Mouse (Mus musculus): ENCODE data around the gene Epx. TPM values are rescaled to one million over a fixed set of nuclear protein-coding genes. Genes with fewer than 3 reads are reported as not detected.
A peak's percentile ranks its signal among the peaks of the same experiment; 100 is the strongest.
"Not testable (repeated sequence)": the region's sequence is repeated elsewhere in the genome, so short reads cannot be mapped to it uniquely, and the experiment has no call there.

Epx gene
- total and polyA plus RNA-seq, 2 experiments from 2014 or later, result 0.79 to 0.90 TPM

DNA sequence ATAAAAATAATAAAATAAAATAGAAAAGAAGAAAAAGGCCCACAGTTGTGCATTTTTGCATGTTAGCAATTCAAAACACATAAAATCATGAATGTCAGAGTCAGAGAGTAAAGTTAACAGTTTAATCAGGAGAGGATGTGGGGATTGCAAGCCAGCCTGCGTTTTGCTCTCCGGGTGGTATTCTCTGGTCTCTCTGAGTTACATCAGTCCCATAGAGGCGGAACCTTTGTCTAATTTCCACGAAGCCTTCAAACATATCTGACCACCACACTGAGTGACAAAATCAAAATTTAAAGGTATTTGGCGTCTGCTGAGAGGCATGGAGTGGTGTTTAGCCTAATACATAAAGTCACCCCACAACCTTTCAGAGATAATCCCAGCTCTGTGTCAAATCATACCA is 9.5 kb upstream of the Epx start:
- Histone ChIP-seq H3K9ac (no peak overlapping the region), H3K4me2 (ENCODE audit: low read depth) (no peak overlapping the region), H3K4me3 (ENCODE audit: low read depth, low read length) (no peak overlapping the region), H3K4me1 (ENCODE audit: insufficient read depth) (no peaks in the 10 kb centered on the region), H3K27me3 (ENCODE audit: insufficient read depth, low read length) (no peaks in the 10 kb centered on the region), H3K36me3 (ENCODE audit: insufficient read depth) (no peaks in the 10 kb centered on the region), H3K27ac (ENCODE audit: low read depth, low read length) (no peak overlapping the region), H3K9me3 (ENCODE audit: low read length) (no peaks in the 10 kb centered on the region)
- no peak for DNase-seq
- WGBS, result 85% methylated on average over 5 of the region's 5 CpGs
- ATAC-seq, result no peak
- no peak for TF ChIP-seq CTCF (IDR thresholded peaks at IDR 0.05; ENCODE audit: low read depth)

DNA sequence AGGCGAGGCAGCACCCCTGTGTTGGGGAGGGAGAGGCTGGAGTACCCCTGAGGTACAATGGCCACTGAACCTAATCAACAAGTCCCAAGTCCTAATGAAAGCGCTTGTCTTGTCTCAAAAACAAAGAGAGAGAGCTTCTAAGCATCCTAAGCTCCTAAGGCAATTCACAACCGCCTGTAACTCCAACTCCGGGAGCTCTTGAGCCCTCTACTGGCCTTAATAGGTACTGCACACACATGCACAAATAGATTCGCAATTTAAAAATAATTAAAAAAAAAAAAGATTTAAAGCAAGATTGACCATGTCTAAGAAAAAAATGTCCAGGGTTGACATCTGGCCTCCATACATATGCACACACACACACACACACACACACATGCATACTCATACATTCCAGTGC is 8.2 kb upstream of the Epx start:
- ATAC-seq (no peak), DNase-seq (peak; percentile 40)
- Histone ChIP-seq H3K36me3 (ENCODE audit: insufficient read depth) (no peaks in the 10 kb centered on the region), H3K4me1 (ENCODE audit: insufficient read depth) (no peaks in the 10 kb centered on the region), H3K27ac (ENCODE audit: low read depth, low read length) (no peak overlapping the region), H3K4me2 (ENCODE audit: low read depth) (no peak overlapping the region), H3K27me3 (ENCODE audit: insufficient read depth, low read length) (no peaks in the 10 kb centered on the region), H3K9ac (no peak overlapping the region), H3K9me3 (ENCODE audit: low read length) (no peaks in the 10 kb centered on the region), H3K4me3 (ENCODE audit: low read depth, low read length) (no peak overlapping the region)
- 39% methylated on average over 5 of the region's 5 CpGs for WGBS
- peak; percentile 64 for TF ChIP-seq CTCF (IDR thresholded peaks at IDR 0.05; ENCODE audit: low read depth)

DNA sequence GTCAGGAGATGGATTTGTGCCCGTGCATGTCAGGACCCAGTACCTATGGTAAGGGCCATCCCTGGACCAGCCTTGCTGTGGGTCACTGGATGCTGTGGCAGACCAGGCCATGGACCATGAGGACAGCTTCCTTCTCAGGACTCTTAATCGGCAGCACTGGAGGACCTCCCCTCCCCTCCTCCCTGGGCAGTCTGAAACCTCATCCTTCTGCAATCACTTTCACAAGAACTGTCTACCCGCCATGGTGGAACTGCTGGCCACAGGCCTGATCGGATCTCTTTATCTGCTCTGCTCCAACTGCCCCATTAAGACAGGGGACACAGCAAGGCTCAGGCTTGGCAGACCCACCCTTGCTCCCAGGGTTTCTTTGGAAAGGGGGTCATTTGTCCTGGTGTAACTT is 6.4 kb upstream of the Epx start:
- no peaks in the 10 kb centered on the region for H3K4me1 ChIP-seq (ENCODE audit: insufficient read depth)
- no peak overlapping the region for H3K4me2 ChIP-seq (ENCODE audit: low read depth)
- H3K9ac ChIP-seq, result no peak overlapping the region
- no peak for TF ChIP-seq CTCF (IDR thresholded peaks at IDR 0.05; ENCODE audit: low read depth)
- WGBS, result 84% methylated on average over 4 of the region's 4 CpGs
- no peak for ATAC-seq
- no peaks in the 10 kb centered on the region for H3K27me3 ChIP-seq (ENCODE audit: insufficient read depth, low read length)
- no peak overlapping the region for H3K27ac ChIP-seq (ENCODE audit: low read depth, low read length)
- H3K4me3 ChIP-seq (ENCODE audit: low read depth, low read length), result no peak overlapping the region
- no peaks in the 10 kb centered on the region for H3K9me3 ChIP-seq (ENCODE audit: low read length)
- no peaks in the 10 kb centered on the region for H3K36me3 ChIP-seq (ENCODE audit: insufficient read depth)
- DNase-seq, result no peak

DNA sequence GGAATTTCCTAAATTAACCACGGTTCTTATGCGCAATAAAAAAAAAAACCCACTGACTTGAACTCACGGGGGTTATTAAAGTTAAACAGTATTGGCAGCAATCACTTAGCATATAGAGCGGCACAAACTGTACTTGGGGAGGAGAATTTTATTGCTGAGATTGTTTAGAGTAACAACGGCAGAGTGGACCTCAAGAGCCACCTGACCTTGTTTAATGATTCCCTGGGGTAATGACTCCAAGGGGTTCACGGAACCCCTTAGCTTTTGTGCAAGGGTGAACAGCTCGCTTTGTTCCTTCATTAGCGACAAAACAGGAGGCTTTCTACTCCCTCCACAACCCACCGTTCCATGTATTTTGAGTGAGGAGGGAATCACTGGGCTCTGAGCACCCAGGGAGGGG is 4.5 kb upstream of the Epx start:
- no peaks in the 10 kb centered on the region for H3K9me3 ChIP-seq (ENCODE audit: low read length)
- H3K4me3 ChIP-seq (ENCODE audit: low read depth, low read length), result no peak overlapping the region
- no peaks in the 10 kb centered on the region for H3K27me3 ChIP-seq (ENCODE audit: insufficient read depth, low read length)
- H3K4me1 ChIP-seq (ENCODE audit: insufficient read depth), result no peaks in the 10 kb centered on the region
- H3K9ac ChIP-seq, result no peak overlapping the region
- H3K36me3 ChIP-seq (ENCODE audit: insufficient read depth), result no peaks in the 10 kb centered on the region
- TF ChIP-seq CTCF (IDR thresholded peaks at IDR 0.05; ENCODE audit: low read depth), result no peak
- no peak for DNase-seq
- no peak overlapping the region for H3K4me2 ChIP-seq (ENCODE audit: low read depth)
- WGBS, result 58% methylated on average over 9 of the region's 9 CpGs
- ATAC-seq, result no peak
- no peak overlapping the region for H3K27ac ChIP-seq (ENCODE audit: low read depth, low read length)

DNA sequence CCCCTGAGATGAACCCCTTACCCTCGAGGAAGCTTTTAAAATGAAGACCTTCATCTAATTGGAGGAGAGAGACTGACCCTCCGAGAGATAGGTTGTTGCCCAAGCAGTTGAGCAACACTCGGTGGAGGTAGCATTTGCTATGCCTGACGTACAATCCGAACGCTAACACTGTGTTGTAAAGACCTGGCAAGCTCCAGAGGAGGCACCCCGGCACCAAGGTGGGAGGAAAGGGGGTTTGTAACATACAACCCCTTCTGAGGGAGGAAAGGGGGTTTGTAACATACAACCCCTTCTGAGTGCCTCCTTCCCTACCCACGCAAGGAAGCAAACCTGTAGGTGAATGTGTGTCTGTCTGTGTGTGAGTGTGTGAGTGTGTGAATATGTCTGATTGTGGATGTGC is 3.6 kb downstream of the Epx start:
- 28% methylated on average over 8 of the region's 8 CpGs for WGBS
- ATAC-seq (peak; percentile 40; the same call in 1 of the 2 replicates), DNase-seq (peak; percentile 18)

DNA sequence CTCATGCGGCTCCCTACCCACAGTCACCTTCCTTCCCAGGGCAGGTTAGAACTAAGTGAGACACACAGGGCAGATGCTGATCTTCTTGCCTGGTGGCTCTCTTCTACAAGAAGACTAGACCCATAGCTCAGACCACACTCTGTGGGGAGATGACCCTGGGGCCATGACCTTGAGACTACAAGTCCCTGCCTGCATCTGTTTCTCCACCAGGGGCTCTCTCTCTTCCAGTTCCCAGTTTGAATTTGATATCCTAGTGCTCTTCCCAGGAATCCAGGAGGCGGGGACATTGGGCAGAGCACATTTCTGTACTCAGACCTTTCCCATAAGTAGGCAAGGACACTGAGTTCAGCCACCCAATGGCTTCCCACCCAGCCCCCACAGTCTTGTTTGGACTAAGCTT is 5.2 kb downstream of the Epx start:
- no peak for ATAC-seq
- Histone ChIP-seq H3K4me2 (ENCODE audit: low read depth) (no peak overlapping the region), H3K4me1 (ENCODE audit: insufficient read depth) (no peaks in the 10 kb centered on the region), H3K27me3 (ENCODE audit: insufficient read depth, low read length) (no peaks in the 10 kb centered on the region), H3K9me3 (ENCODE audit: low read length) (no peaks in the 10 kb centered on the region), H3K36me3 (ENCODE audit: insufficient read depth) (no peaks in the 10 kb centered on the region), H3K9ac (no peak overlapping the region), H3K27ac (ENCODE audit: low read depth, low read length) (no peak overlapping the region), H3K4me3 (ENCODE audit: low read depth, low read length) (no peak overlapping the region)
- DNase-seq, result no peak
- TF ChIP-seq CTCF (IDR thresholded peaks at IDR 0.05; ENCODE audit: low read depth), result no peak
- 72% methylated on average over 2 of the region's 2 CpGs for WGBS

More for the DNA sequence above, 3.6 kb downstream of the Epx start:
- Histone ChIP-seq H3K27me3 (ENCODE audit: insufficient read depth, low read length) (no peaks in the 10 kb centered on the region), H3K4me3 (ENCODE audit: low read depth, low read length) (no peak overlapping the region), H3K9ac (no peak overlapping the region), H3K4me2 (ENCODE audit: low read depth) (no peak overlapping the region), H3K36me3 (ENCODE audit: insufficient read depth) (no peaks in the 10 kb centered on the region), H3K27ac (ENCODE audit: low read depth, low read length) (no peak overlapping the region), H3K4me1 (ENCODE audit: insufficient read depth) (no peaks in the 10 kb centered on the region), H3K9me3 (ENCODE audit: low read length) (no peaks in the 10 kb centered on the region)
- TF ChIP-seq CTCF (IDR thresholded peaks at IDR 0.05; ENCODE audit: low read depth), result no peak

DNA sequence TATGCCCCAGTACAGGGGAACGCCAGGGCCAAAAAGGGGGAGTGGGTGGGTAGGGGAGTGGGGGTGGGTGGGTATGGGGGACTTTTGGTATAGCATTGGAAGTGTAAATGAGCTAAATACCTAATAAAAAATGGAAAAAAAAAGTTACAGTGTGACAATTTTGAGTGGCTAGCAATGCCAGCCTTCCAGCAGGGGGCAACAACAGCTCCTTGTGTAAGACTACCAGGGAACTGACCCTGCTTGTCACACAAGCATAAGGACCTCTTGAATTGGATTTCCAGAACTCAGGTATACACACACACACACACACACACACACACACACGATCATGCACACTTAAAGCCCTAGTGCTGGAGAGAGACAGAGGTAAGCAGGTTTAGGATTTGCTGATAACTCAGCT is 8.4 kb downstream of the Epx start:
- not testable (repeated sequence) for H3K4me2 ChIP-seq (ENCODE audit: low read depth); DNase-seq; H3K4me3 ChIP-seq (ENCODE audit: low read depth, low read length); H3K9ac ChIP-seq; H3K4me1 ChIP-seq (ENCODE audit: insufficient read depth); H3K36me3 ChIP-seq (ENCODE audit: insufficient read depth); ATAC-seq; H3K9me3 ChIP-seq (ENCODE audit: low read length); H3K27ac ChIP-seq (ENCODE audit: low read depth, low read length); H3K27me3 ChIP-seq (ENCODE audit: insufficient read depth, low read length)
- WGBS, result 80% methylated on average over 1 of the region's 2 CpGs
- TF ChIP-seq CTCF (IDR thresholded peaks at IDR 0.05; ENCODE audit: low read depth), result 0 out of 2 replicates have a peak, but pooled peaks have one; percentile 5

DNA sequence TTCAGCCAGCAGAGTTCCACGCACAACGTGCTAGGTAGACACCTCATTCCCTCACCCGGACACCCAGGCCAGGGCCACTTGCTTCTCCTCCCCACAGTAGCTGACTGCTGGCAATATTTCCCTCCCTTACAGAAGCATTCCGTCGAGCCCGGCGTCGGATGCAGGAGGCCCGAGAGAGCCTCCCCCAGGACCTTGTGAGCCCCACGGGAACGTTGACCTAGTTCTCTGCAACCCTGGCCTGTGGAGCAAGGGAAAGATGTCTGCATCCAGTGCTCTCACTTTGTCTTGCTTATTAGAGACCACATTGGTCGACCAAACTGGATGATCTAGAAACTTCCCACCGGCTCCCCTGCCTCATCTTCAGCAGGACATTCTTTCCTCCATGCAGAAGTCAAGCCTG is 12.5 kb downstream of the Epx start:
- TF ChIP-seq CTCF (IDR thresholded peaks at IDR 0.05; ENCODE audit: low read depth), result no peak
- peaks cover 9% of the 10 kb centered on the region; the same call in 1 of the 2 replicates for H3K36me3 ChIP-seq (ENCODE audit: insufficient read depth)
- no peak overlapping the region for H3K4me2 ChIP-seq (ENCODE audit: low read depth)
- H3K27ac ChIP-seq (ENCODE audit: low read depth, low read length), result no peak overlapping the region
- H3K4me3 ChIP-seq (ENCODE audit: low read depth, low read length), result no peak overlapping the region
- no peak overlapping the region for H3K9ac ChIP-seq
- WGBS, result 93% methylated on average over 13 of the region's 13 CpGs
- no peaks in the 10 kb centered on the region for H3K27me3 ChIP-seq (ENCODE audit: insufficient read depth, low read length)
- no peaks in the 10 kb centered on the region for H3K4me1 ChIP-seq (ENCODE audit: insufficient read depth)
- DNase-seq, result no peak
- H3K9me3 ChIP-seq (ENCODE audit: low read length), result no peaks in the 10 kb centered on the region
- no peak for ATAC-seq

Measured in forebrain, postnatal 0 days (tissue).